In genomic region chr11:101173112-101173511, GRCm38 (mm10) we compare ENCODE assay signal across 8 mouse cellular contexts. TPM values are rescaled to one million over a fixed set of nuclear protein-coding genes. Genes with fewer than 3 reads are reported as not detected.
DNase-seq lines count a peak whose midpoint lies in the region; ATAC-seq and TF ChIP-seq lines count a peak whose summit lies in the region.

No protein-coding gene starts in this region.

- H3K36me3 ChIP-seq in kidney, adult 2 months (ENCODE audit: control insufficient read depth, insufficient read depth, low read length): no peaks in the 10 kb centered on the region
- peaks cover under 1% of the 10 kb centered on the region for H3K36me3 ChIP-seq in lung, embryonic 16.5 days (ENCODE audit: control insufficient read depth, insufficient read depth, low read length)

- H3K27me3 ChIP-seq in kidney, adult 2 months (replicated peaks; ENCODE audit: control insufficient read depth, insufficient read depth, low read length): no peaks in the 10 kb centered on the region
- peaks cover 25% of the 10 kb centered on the region for H3K27me3 ChIP-seq in lung, embryonic 16.5 days (ENCODE audit: control insufficient read depth, insufficient read depth, low read depth, low read length)

- no peak for TF ChIP-seq POLR2A in kidney, adult 2 months (IDR thresholded peaks at IDR 0.05; ENCODE audit: low read depth, low read length)

- peak overlapping the region; percentile 82 for H3K4me2 ChIP-seq in lung, embryonic 16.5 days (ENCODE audit: low read depth, low read length)

- WGBS in kidney, adult 2 months: 5% methylated on average over 11 of the region's 11 CpGs
- WGBS in lung, embryonic 16.5 days: 9% methylated on average over 11 of the region's 11 CpGs

- TF ChIP-seq CTCF in kidney, adult 2 months (conservative IDR thresholded peaks at IDR 0.05; ENCODE audit: insufficient read depth, insufficient read length, low read depth, low read length): no peak

- no peak for ATAC-seq in lung, embryonic 16.5 days (ENCODE audit: low read depth)
- ATAC-seq in erythroid progenitor cell, adult 5-6 weeks (replicated peaks; ENCODE audit: low FRiP score, poor library complexity, severe bottlenecking): no peak

- H3K27ac ChIP-seq in kidney, adult 2 months (ENCODE audit: insufficient read depth, low read depth, low read length): peak overlapping the region; percentile 33
- peak overlapping the region; percentile 92 for H3K27ac ChIP-seq in lung, embryonic 16.5 days (ENCODE audit: low read length)

- DNase-seq in urinary bladder, postnatal 14 days (ENCODE audit: low spot score): peak; percentile 82
- DNase-seq in urinary bladder, postnatal 4 days (ENCODE audit: low spot score in 2 of 2): no peak
- peak; percentile 60 to 68 for DNase-seq in heart, adult 9 months (ENCODE audit: low spot score in 2 of 2)
- DNase-seq in kidney, adult 2 months: peak; percentile 93
- DNase-seq in frontal cortex, postnatal 36 days (ENCODE audit: low spot score in 2 of 2): no peak
- DNase-seq in left cerebral cortex, adult 18-20 months (ENCODE audit: low spot score in 2 of 2): no peak

- H3K9me3 ChIP-seq in lung, embryonic 16.5 days (ENCODE audit: control insufficient read depth, low read length): no peaks in the 10 kb centered on the region

- H3K4me1 ChIP-seq in kidney, adult 2 months (ENCODE audit: control insufficient read depth, insufficient read depth, low read length): peaks cover 26% of the 10 kb centered on the region; the same call in 1 of the 2 replicates
- H3K4me1 ChIP-seq in lung, embryonic 16.5 days (replicated peaks; ENCODE audit: control insufficient read depth, insufficient read depth, low read length): peaks cover 56% of the 10 kb centered on the region

- H3K9ac ChIP-seq in lung, embryonic 16.5 days (ENCODE audit: low read length): peak overlapping the region; percentile 19

- no peak overlapping the region for H3K4me3 ChIP-seq in kidney, adult 2 months (ENCODE audit: insufficient read depth, low read depth, low read length)
- H3K4me3 ChIP-seq in lung, embryonic 16.5 days (ENCODE audit: low read length): peak overlapping the region; percentile 43

RNA-seq across cellular contexts. Expression of gene Plekhh3, which starts 2.0 kb away (rescaled TPM):
- polyA plus RNA-seq in kidney, adult 2 months (2012; rRNA removed): 19.3 and 22.7 TPM in 2 replicates
- 17.0 and 17.1 TPM in 2 replicates for polyA plus RNA-seq in lung, embryonic 16.5 days (2015; fragmentation: Nextera tagmentation; extraction: Ambion mirVana)
- not detected in 2 replicates for total RNA-seq in erythroid progenitor cell, adult 5-6 weeks (2015; ENCODE audit: low replicate concordance)
- total RNA-seq in erythroid progenitor cell, adult 5-6 weeks (2017; ENCODE audit: low replicate concordance): not detected in 2 replicates
- total RNA-seq in left cerebral cortex, adult 18-20 months (2021): 10 to 100 TPM; 14.2 to 16.7 TPM

RNA-seq across cellular contexts. Expression of gene Ccr10, which starts 2.1 kb away (rescaled TPM):
- polyA plus RNA-seq in kidney, adult 2 months (2012; rRNA removed): 0.33 and 0.34 TPM in 2 replicates
- 0.23 and 0.35 TPM in 2 replicates for polyA plus RNA-seq in lung, embryonic 16.5 days (2015; fragmentation: Nextera tagmentation; extraction: Ambion mirVana)
- total RNA-seq in erythroid progenitor cell, adult 5-6 weeks (2015; ENCODE audit: low replicate concordance): not detected in 2 replicates
- not detected in 2 replicates for total RNA-seq in erythroid progenitor cell, adult 5-6 weeks (2017; ENCODE audit: low replicate concordance)
- total RNA-seq in left cerebral cortex, adult 18-20 months (2021): under 1 TPM in 1 of 2 experiments, not detected in 1; 0.28 TPM

RNA-seq across cellular contexts. Expression of gene Cntnap1, which starts 2.8 kb away (rescaled TPM):
- 3.4 and 3.6 TPM in 2 replicates for polyA plus RNA-seq in kidney, adult 2 months (2012; rRNA removed)
- 1.1 and 1.2 TPM in 2 replicates for polyA plus RNA-seq in lung, embryonic 16.5 days (2015; fragmentation: Nextera tagmentation; extraction: Ambion mirVana)
- not detected in 2 replicates for total RNA-seq in erythroid progenitor cell, adult 5-6 weeks (2015; ENCODE audit: low replicate concordance)
- total RNA-seq in erythroid progenitor cell, adult 5-6 weeks (2017; ENCODE audit: low replicate concordance): not detected in 2 replicates
- 100 to 1,000 TPM; 158 to 160 TPM for total RNA-seq in left cerebral cortex, adult 18-20 months (2021)

RNA-seq across cellular contexts. Expression of gene Tubg2, which starts 17.4 kb away (rescaled TPM):
- 1.4 and 1.8 TPM in 2 replicates for polyA plus RNA-seq in kidney, adult 2 months (2012; rRNA removed)
- polyA plus RNA-seq in lung, embryonic 16.5 days (2015; fragmentation: Nextera tagmentation; extraction: Ambion mirVana): 3.1 TPM in 2 replicates
- not detected in 2 replicates for total RNA-seq in erythroid progenitor cell, adult 5-6 weeks (2015; ENCODE audit: low replicate concordance)
- total RNA-seq in erythroid progenitor cell, adult 5-6 weeks (2017; ENCODE audit: low replicate concordance): not detected in 2 replicates
- 10 to 100 TPM; 48.6 to 54.5 TPM for total RNA-seq in left cerebral cortex, adult 18-20 months (2021)

RNA-seq across cellular contexts. Expression of gene Ezh1, which starts 53.2 kb away (rescaled TPM):
- polyA plus RNA-seq in kidney, adult 2 months (2012; rRNA removed): 44.8 and 48.5 TPM in 2 replicates
- polyA plus RNA-seq in lung, embryonic 16.5 days (2015; fragmentation: Nextera tagmentation; extraction: Ambion mirVana): 19.4 and 20.8 TPM in 2 replicates
- total RNA-seq in erythroid progenitor cell, adult 5-6 weeks (2015; ENCODE audit: low replicate concordance): 32.3 and 58.4 TPM in 2 replicates
- 43.8 and 53.9 TPM in 2 replicates for total RNA-seq in erythroid progenitor cell, adult 5-6 weeks (2017; ENCODE audit: low replicate concordance)
- 10 to 100 TPM; 55.7 to 62.7 TPM for total RNA-seq in left cerebral cortex, adult 18-20 months (2021)

Comparison
In these comparisons a context has a peak if more than half of its experiments do, and no peak if none do; other contexts are left out.
1. DNase-seq: peak in urinary bladder, postnatal 14 days (single experiment), heart, adult 9 months (2 of 2) and kidney, adult 2 months (single experiment); none in urinary bladder, postnatal 4 days (0 of 2), frontal cortex, postnatal 36 days (0 of 2) and left cerebral cortex, adult 18-20 months (0 of 2).
2. RNA of gene Plekhh3, which starts 2.0 kb away (total RNA-seq): 14.2 to 16.7 TPM in left cerebral cortex, adult 18-20 months; not detected in erythroid progenitor cell, adult 5-6 weeks; every median in the first group is over 10 times any median in the second.
3. RNA of gene Cntnap1, which starts 2.8 kb away (total RNA-seq): 158 to 160 TPM in left cerebral cortex, adult 18-20 months; not detected in erythroid progenitor cell, adult 5-6 weeks; every median in the first group is over 100 times any median in the second.